9 mouse cellular contexts compared by ENCODE assay signal in the genomic region with DNA sequence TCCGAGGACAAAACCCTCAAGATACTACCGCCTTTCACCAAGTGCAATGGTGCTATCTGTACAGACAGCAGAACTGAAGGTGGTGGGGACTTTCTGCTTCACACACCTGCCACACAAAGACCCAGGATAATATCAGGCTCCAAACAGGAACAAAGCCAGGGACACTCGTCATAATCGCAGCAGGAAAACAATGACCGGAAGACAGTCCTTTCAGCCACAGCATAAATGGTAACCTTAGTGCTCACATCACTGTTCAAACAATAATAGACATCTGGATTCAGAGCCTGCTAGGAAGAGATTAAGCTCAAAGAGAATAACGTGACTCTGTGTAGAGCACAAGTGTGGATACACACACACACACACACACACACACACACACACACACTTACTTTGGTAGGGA.
DNase-seq lines count a peak whose midpoint lies in the region; ATAC-seq and TF ChIP-seq lines count a peak whose summit lies in the region.
"Had no signal": no experiment of that assay in that cellular context is flagged by ENCODE, and none has a peak within 500 bp of the region (broad histone marks: within the 10 kb centered on the region; RNA-seq: fewer than 3 reads in every experiment).

No protein-coding gene starts in this region.

- no peak for TF ChIP-seq POLR2A in cortical plate, adult 2 months (IDR thresholded peaks at IDR 0.05; ENCODE audit: extremely low read depth, insufficient read depth, low read length)

- H3K4me3 ChIP-seq in forebrain, embryonic 15.5 days = no peak overlapping the region
- no peak overlapping the region for H3K4me3 ChIP-seq in forebrain, embryonic 16.5 days (replicated peaks; ENCODE audit: low read length)
- H3K4me3 ChIP-seq in cortical plate, adult 2 months (ENCODE audit: insufficient read depth, low read length) = no peak overlapping the region
- H3K4me3 ChIP-seq in liver, embryonic 16.5 days (ENCODE audit: low read depth, low read length) = no peak overlapping the region

- no peak overlapping the region for H3K9ac ChIP-seq in forebrain, embryonic 15.5 days (replicated peaks)
- no peak overlapping the region for H3K9ac ChIP-seq in forebrain, embryonic 16.5 days (replicated peaks; ENCODE audit: low read depth, low read length)
- H3K9ac ChIP-seq in liver, embryonic 16.5 days (ENCODE audit: low read depth, low read length) = peak overlapping the region; percentile 45

- peaks cover 41% of the 10 kb centered on the region for H3K4me1 ChIP-seq in forebrain, embryonic 15.5 days
- peaks cover 25% of the 10 kb centered on the region for H3K4me1 ChIP-seq in forebrain, embryonic 16.5 days (replicated peaks; ENCODE audit: control insufficient read depth, insufficient read depth, low read length)
- peaks cover 20% of the 10 kb centered on the region for H3K4me1 ChIP-seq in cortical plate, adult 2 months (ENCODE audit: control insufficient read depth, insufficient read depth, low read length)
- H3K4me1 ChIP-seq in liver, embryonic 16.5 days (ENCODE audit: control insufficient read depth, low read depth, low read length) = peaks cover 69% of the 10 kb centered on the region

- DNase-seq in heart, postnatal 36 days = peak; percentile 57 to 67
- DNase-seq in right cerebral cortex, postnatal 14 days = no peak
- no peak for DNase-seq in adrenal gland, adult (ENCODE audit: inconsistent age in 2 of 2, low spot score in 1 of 2)
- no peak for DNase-seq in left cerebral cortex, adult 11 months (ENCODE audit: low spot score)
- DNase-seq: B cell, adult 2 months had no signal

- no peak for ATAC-seq in forebrain, embryonic 15.5 days (replicated peaks)
- ATAC-seq in forebrain, embryonic 16.5 days = no peak
- no peak for ATAC-seq in liver, embryonic 16.5 days (ENCODE audit: low read depth)

- no peaks in the 10 kb centered on the region for H3K9me3 ChIP-seq in forebrain, embryonic 15.5 days
- no peaks in the 10 kb centered on the region for H3K9me3 ChIP-seq in forebrain, embryonic 16.5 days (ENCODE audit: control insufficient read depth, low read length)
- no peaks in the 10 kb centered on the region for H3K9me3 ChIP-seq in liver, embryonic 16.5 days (replicated peaks; ENCODE audit: control insufficient read depth, low read length)

- TF ChIP-seq CTCF in cortical plate, adult 2 months (IDR thresholded peaks at IDR 0.05; ENCODE audit: extremely low read depth, insufficient read depth, low read length) = no peak

- H3K4me2 ChIP-seq in forebrain, embryonic 15.5 days (replicated peaks) = no peak overlapping the region
- H3K4me2 ChIP-seq in forebrain, embryonic 16.5 days (ENCODE audit: low read length) = no peak overlapping the region
- peak overlapping the region; percentile 70 for H3K4me2 ChIP-seq in liver, embryonic 16.5 days (ENCODE audit: low read depth, low read length)

- 0 out of 2 replicates have a peak overlapping the region, but pooled peaks have one; percentile 5 for H3K27ac ChIP-seq in forebrain, embryonic 15.5 days (replicated peaks)
- H3K27ac ChIP-seq in forebrain, embryonic 16.5 days (ENCODE audit: low read length) = no peak overlapping the region
- H3K27ac ChIP-seq in cortical plate, adult 2 months (ENCODE audit: insufficient read depth, low read length) = 0 out of 2 replicates have a peak overlapping the region, but pooled peaks have one; percentile 4
- H3K27ac ChIP-seq in liver, embryonic 16.5 days (ENCODE audit: low read length) = peak overlapping the region; percentile 96

- WGBS in forebrain, embryonic 15.5 days = 61% methylated on average over 6 of the region's 6 CpGs
- 66% methylated on average over 6 of the region's 6 CpGs for WGBS in forebrain, embryonic 16.5 days
- 13% methylated on average over 6 of the region's 6 CpGs for WGBS in liver, embryonic 16.5 days (ENCODE audit: insufficient replicate concordance)

- H3K36me3 ChIP-seq in forebrain, embryonic 15.5 days = no peaks in the 10 kb centered on the region
- H3K36me3 ChIP-seq in forebrain, embryonic 16.5 days (ENCODE audit: control insufficient read depth, insufficient read depth) = no peaks in the 10 kb centered on the region
- no peaks in the 10 kb centered on the region for H3K36me3 ChIP-seq in liver, embryonic 16.5 days (ENCODE audit: control insufficient read depth, insufficient read depth)

- H3K27me3 ChIP-seq in forebrain, embryonic 15.5 days = no peaks in the 10 kb centered on the region
- H3K27me3 ChIP-seq in forebrain, embryonic 16.5 days (replicated peaks; ENCODE audit: control insufficient read depth, insufficient read depth, low read length) = no peaks in the 10 kb centered on the region
- no peaks in the 10 kb centered on the region for H3K27me3 ChIP-seq in liver, embryonic 16.5 days (ENCODE audit: control insufficient read depth, insufficient read depth, low read depth, low read length)

- intact Hi-C loops in heart, postnatal 36 days (cut with DNase I) = loop anchor here (5.0 kb wide), 1 partner anchor 34 kb away; no protein-coding TSS in a partner anchor

Comparison
In these comparisons a context has a peak if more than half of its experiments do, and no peak if none do; other contexts are left out.
1. DNase-seq: peak in heart, postnatal 36 days (2 of 2); none in right cerebral cortex, postnatal 14 days (single experiment), adrenal gland, adult (0 of 2) and left cerebral cortex, adult 11 months (single experiment).